Mouse (Mus musculus): ENCODE measurements around the gene Gm3252. TPM values are rescaled to one million over a fixed set of nuclear protein-coding genes. Genes with fewer than 3 reads are reported as not detected.
"Not testable (repeated sequence)": the region's sequence is repeated elsewhere in the genome, so short reads cannot be mapped to it uniquely, and the experiment has no call there.

Gene Gm3252
- not detected in 3 replicates for total RNA-seq (2017)

GRCm38 (mm10) chr14:4726038-4726880, at the start of gene Gm3252:
TSS of gene Gm3252 (plus strand) at chr14:4726775.
- not testable (repeated sequence) for ATAC-seq (replicated peaks; ENCODE audit: insufficient number of reproducible peaks, low FRiP score, low TSS enrichment, poor library complexity, severe bottlenecking)

DNA sequence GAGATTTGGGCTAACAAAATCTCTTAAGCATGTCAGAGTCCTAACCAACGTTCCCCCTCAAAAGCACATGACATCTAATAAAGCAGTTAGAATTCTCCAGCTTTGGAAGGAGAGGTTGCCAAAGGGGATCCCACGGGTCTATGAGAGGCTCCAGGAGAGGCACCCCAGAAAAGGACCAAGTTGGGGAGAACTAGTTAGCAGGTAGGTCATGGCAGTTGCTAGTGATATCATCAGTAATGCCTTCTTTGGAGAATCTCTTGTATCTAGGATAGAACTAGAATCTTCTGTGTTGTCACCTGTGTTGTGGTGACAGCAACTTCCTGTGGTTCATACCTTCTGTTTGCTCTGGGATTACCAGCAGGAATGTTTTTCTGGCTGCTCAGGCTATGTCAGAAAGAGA, 17.6 kb upstream of the Gm3252 start, which contains the start of gene Gm7876:
Gene Gm7876 (plus strand): TSS at position 301 of the 400 bp plus-strand sequence.
- not testable (repeated sequence) for ATAC-seq (replicated peaks; ENCODE audit: insufficient number of reproducible peaks, low FRiP score, low TSS enrichment, poor library complexity, severe bottlenecking)

DNA sequence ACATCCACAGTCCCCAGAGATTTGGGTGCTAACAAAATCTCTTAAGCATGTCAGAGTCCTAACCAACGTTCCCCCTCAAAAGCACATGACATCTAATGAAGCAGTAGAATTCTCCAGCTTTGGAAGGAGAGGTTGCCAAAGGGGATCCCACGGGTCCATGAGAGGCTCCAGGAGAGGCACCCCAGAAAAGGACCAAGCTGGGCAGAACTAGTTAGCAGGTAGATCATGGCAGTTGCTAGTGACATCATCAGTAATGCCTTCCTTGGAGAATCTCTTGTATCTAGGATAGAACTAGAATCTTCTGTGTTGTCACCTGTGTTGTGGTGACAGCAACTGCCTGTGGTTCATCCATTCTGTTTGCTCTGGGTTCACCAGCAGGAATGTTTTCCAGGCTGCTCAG, 49.5 kb downstream of the Gm3252 start, which contains the start of gene Gm9602:
Gene Gm9602 (plus strand): TSS at position 301 of the 400 bp plus-strand sequence.
- not testable (repeated sequence) for ATAC-seq (replicated peaks; ENCODE audit: insufficient number of reproducible peaks, low FRiP score, low TSS enrichment, poor library complexity, severe bottlenecking)

Other genes starting within 250 kb of the Gm3252 start
- gene Gm3182, start 245.0 kb upstream of the Gm3252 start, total RNA-seq (2017): not detected in 3 replicates
- gene Gm3047, start 171.4 kb upstream of the Gm3252 start, total RNA-seq (2017): not detected in 3 replicates
- not detected in 3 replicates for gene Gm8159, start 94.4 kb upstream of the Gm3252 start, total RNA-seq (2017)
- not detected in 3 replicates for gene Gm3239, start 62.6 kb upstream of the Gm3252 start, total RNA-seq (2017)
- not detected in 3 replicates for gene Gm7876, start 17.5 kb upstream of the Gm3252 start, total RNA-seq (2017)
- gene Gm9602, start 49.6 kb downstream of the Gm3252 start, total RNA-seq (2017): not detected in 3 replicates
- gene Gm3269, start 111.3 kb downstream of the Gm3252 start, total RNA-seq (2017): not detected in 3 replicates
- gene Gm3264, start 128.8 kb downstream of the Gm3252 start, total RNA-seq (2017): not detected in 3 replicates
- gene Gm3278, start 165.6 kb downstream of the Gm3252 start, total RNA-seq (2017): not detected in 3 replicates

Measured in monocyte, adult 5-6 weeks (primary cell).